Mouse (Mus musculus) layer of hippocampus, adult 9-11 months (tissue): ENCODE results near the gene Dagla.
A peak's percentile ranks its signal among the peaks of the same experiment; 100 is the strongest.

Experiments used
- DNase-seq: peaks from one replicate; pipeline ENCODE4 v3.0.0; 2022

The Dagla gene

GRCm38 (mm10) chr19:10304810-10305544, at the start of gene Dagla:
Gene Dagla, minus strand, starts transcription at chr19:10304877.
- DNase-seq, result peak; percentile 72

GRCm38 (mm10) chr19:10352218-10352617, 47.5 kb upstream of the Dagla start:
- DNase-seq, result no peak

GRCm38 (mm10) chr19:10347628-10348273, 43.1 kb upstream of the Dagla start:
- DNase-seq, result no peak

- no peak for DNase-seq
Measured at GRCm38 (mm10) chr19:10345696-10346095, 41.0 kb upstream of the Dagla start.

- DNase-seq, result no peak
Measured at GRCm38 (mm10) chr19:10343866-10344265, 39.2 kb upstream of the Dagla start.

GRCm38 (mm10) chr19:10341817-10342439, 37.3 kb upstream of the Dagla start:
- DNase-seq, result peak; percentile 73

GRCm38 (mm10) chr19:10341152-10341551, 36.5 kb upstream of the Dagla start:
- no peak for DNase-seq

- DNase-seq, result no peak
Measured at GRCm38 (mm10) chr19:10340661-10341060, 36.0 kb upstream of the Dagla start.

- no peak for DNase-seq
Measured at GRCm38 (mm10) chr19:10339271-10339670, 34.6 kb upstream of the Dagla start.

- no peak for DNase-seq
Measured at GRCm38 (mm10) chr19:10338724-10339123, 34.0 kb upstream of the Dagla start.

GRCm38 (mm10) chr19:10334467-10334866, 29.8 kb upstream of the Dagla start:
- peak; percentile 66 for DNase-seq

- peak; percentile 47 for DNase-seq
Measured at GRCm38 (mm10) chr19:10333545-10334252, 29.0 kb upstream of the Dagla start.

GRCm38 (mm10) chr19:10331706-10332105, 27.0 kb upstream of the Dagla start:
- no peak for DNase-seq

GRCm38 (mm10) chr19:10329033-10329432, 24.4 kb upstream of the Dagla start:
- no peak for DNase-seq

GRCm38 (mm10) chr19:10326609-10327008, 21.9 kb upstream of the Dagla start:
- DNase-seq, result no peak

- no peak for DNase-seq
Measured at GRCm38 (mm10) chr19:10323860-10324259, 19.2 kb upstream of the Dagla start.

- no peak for DNase-seq
Measured at GRCm38 (mm10) chr19:10323362-10323837, 18.7 kb upstream of the Dagla start.

- DNase-seq, result no peak
Measured at GRCm38 (mm10) chr19:10317795-10318194, 13.1 kb upstream of the Dagla start.

GRCm38 (mm10) chr19:10317358-10317757, 12.7 kb upstream of the Dagla start:
- DNase-seq, result no peak

- DNase-seq, result no peak
Measured at GRCm38 (mm10) chr19:10316956-10317355, 12.3 kb upstream of the Dagla start.

- no peak for DNase-seq
Measured at GRCm38 (mm10) chr19:10312072-10312471, 7.4 kb upstream of the Dagla start.

- DNase-seq, result no peak
Measured at GRCm38 (mm10) chr19:10308990-10309389, 4.3 kb upstream of the Dagla start.

- peak; percentile 47 for DNase-seq
Measured at GRCm38 (mm10) chr19:10307941-10308340, 3.3 kb upstream of the Dagla start.
